Comparison of ENCODE assay signal across 7 mouse cellular contexts in genomic region chr13:30136243-30136922, GRCm38 (mm10). TPM values are rescaled to one million over a fixed set of nuclear protein-coding genes. Genes with fewer than 3 reads are reported as not detected.
DNase-seq lines count a peak whose midpoint lies in the region; ATAC-seq and TF ChIP-seq lines count a peak whose summit lies in the region.

Gene Mboat1 (plus strand): TSS chr13:30136489.

- WGBS in embryonic facial prominence, embryonic 12.5 days, result under 1% methylated on average over 55 of the region's 55 CpGs
- WGBS in limb, embryonic 12.5 days, result under 1% methylated on average over 55 of the region's 55 CpGs
- under 1% methylated on average over 40 of the region's 55 CpGs for WGBS in midbrain, embryonic 13.5 days
- under 1% methylated on average over 55 of the region's 55 CpGs for WGBS in small intestine, adult 2 months

- TF ChIP-seq CTCF in small intestine, adult 2 months (IDR thresholded peaks at IDR 0.05; ENCODE audit: extremely low read depth, insufficient read length, insufficient replicate concordance, low read depth, low read length), result no peak

- H3K4me1 ChIP-seq in embryonic facial prominence, embryonic 12.5 days, result peaks cover 5% of the 10 kb centered on the region; the same call in 1 of the 2 replicates
- no peaks in the 10 kb centered on the region for H3K4me1 ChIP-seq in limb, embryonic 12.5 days (replicated peaks)
- 0 out of 2 replicates have a peak, but pooled peaks cover 7% of the 10 kb centered on the region for H3K4me1 ChIP-seq in midbrain, embryonic 13.5 days (replicated peaks)
- H3K4me1 ChIP-seq in small intestine, adult 2 months (ENCODE audit: control insufficient read depth, insufficient read depth, insufficient read length, low read length), result peaks cover 5% of the 10 kb centered on the region

- peak within 1 kb of the TSS; percentile 56 for H3K4me3 ChIP-seq in embryonic facial prominence, embryonic 12.5 days
- H3K4me3 ChIP-seq in limb, embryonic 12.5 days (replicated peaks), result peak within 1 kb of the TSS; percentile 64
- peak within 1 kb of the TSS; percentile 70 for H3K4me3 ChIP-seq in midbrain, embryonic 13.5 days (replicated peaks)
- H3K4me3 ChIP-seq in small intestine, adult 2 months (ENCODE audit: low read depth, low read length), result peak within 1 kb of the TSS; percentile 93

- peak; percentile 90 to 93 for DNase-seq in adrenal gland, postnatal 36 days
- DNase-seq in heart, adult 8-10 months (ENCODE audit: low spot score), result peak; percentile 68
- DNase-seq in kidney, adult 8-10 months, result peak; percentile 68 to 71

- H3K4me2 ChIP-seq in embryonic facial prominence, embryonic 12.5 days (replicated peaks), result peak within 1 kb of the TSS; percentile 89
- peak within 1 kb of the TSS; percentile 86 for H3K4me2 ChIP-seq in limb, embryonic 12.5 days
- H3K4me2 ChIP-seq in midbrain, embryonic 13.5 days (replicated peaks), result peak within 1 kb of the TSS; percentile 94

- no peaks in the 10 kb centered on the region for H3K9me3 ChIP-seq in embryonic facial prominence, embryonic 12.5 days
- no peaks in the 10 kb centered on the region for H3K9me3 ChIP-seq in limb, embryonic 12.5 days
- no peaks in the 10 kb centered on the region for H3K9me3 ChIP-seq in midbrain, embryonic 13.5 days

- H3K9ac ChIP-seq in embryonic facial prominence, embryonic 12.5 days, result peak within 1 kb of the TSS; percentile 68
- H3K9ac ChIP-seq in limb, embryonic 12.5 days (replicated peaks), result peak within 1 kb of the TSS; percentile 75
- peak within 1 kb of the TSS; percentile 83 for H3K9ac ChIP-seq in midbrain, embryonic 13.5 days (replicated peaks)

- no peaks in the 10 kb centered on the region for H3K36me3 ChIP-seq in embryonic facial prominence, embryonic 12.5 days
- no peaks in the 10 kb centered on the region for H3K36me3 ChIP-seq in limb, embryonic 12.5 days
- no peaks in the 10 kb centered on the region for H3K36me3 ChIP-seq in midbrain, embryonic 13.5 days
- H3K36me3 ChIP-seq in small intestine, adult 2 months (ENCODE audit: control insufficient read depth, insufficient read depth, low read length), result no peaks in the 10 kb centered on the region

- TF ChIP-seq POLR2A in small intestine, adult 2 months (IDR thresholded peaks at IDR 0.05; ENCODE audit: low read depth, low read length), result no peak; the same call in 1 of the 2 replicates

- H3K27me3 ChIP-seq in embryonic facial prominence, embryonic 12.5 days, result peaks cover 8% of the 10 kb centered on the region; the same call in 1 of the 2 replicates
- H3K27me3 ChIP-seq in limb, embryonic 12.5 days, result peaks cover 21% of the 10 kb centered on the region
- peaks cover 28% of the 10 kb centered on the region for H3K27me3 ChIP-seq in midbrain, embryonic 13.5 days
- H3K27me3 ChIP-seq in small intestine, adult 2 months (ENCODE audit: control insufficient read depth, insufficient read depth, low read length), result no peaks in the 10 kb centered on the region

- peak; percentile 94 for ATAC-seq in embryonic facial prominence, embryonic 12.5 days (ENCODE audit: insufficient number of reproducible peaks, insufficient read depth, low FRiP score, low TSS enrichment)
- peak; percentile 86 for ATAC-seq in limb, embryonic 12.5 days (ENCODE audit: insufficient number of reproducible peaks, insufficient read depth, low FRiP score, low TSS enrichment, low read depth)
- peak; percentile 96 for ATAC-seq in midbrain, embryonic 13.5 days

- H3K27ac ChIP-seq in embryonic facial prominence, embryonic 12.5 days, result 0 out of 2 replicates have a peak within 1 kb of the TSS, but pooled peaks have one; percentile 26
- H3K27ac ChIP-seq in limb, embryonic 12.5 days, result no peak within 1 kb of the TSS
- H3K27ac ChIP-seq in midbrain, embryonic 13.5 days, result no peak within 1 kb of the TSS
- H3K27ac ChIP-seq in small intestine, adult 2 months (ENCODE audit: insufficient read depth, low read depth, low read length), result no peak within 1 kb of the TSS

RNA-seq across cellular contexts. Expression of gene Mboat1, which starts in this region (rescaled TPM):
- 1 to 10 TPM; 3.8 to 5.4 TPM for total RNA-seq in adrenal gland, postnatal 36 days (2021)
- polyA plus RNA-seq in embryonic facial prominence, embryonic 12.5 days (2016; fragmentation: Nextera tagmentation; extraction: Ambion mirVana), result 11.7 and 11.9 TPM in 2 replicates
- 1 to 10 TPM in 3 of 4 experiments, under 1 TPM in 1; 0.65 to 1.3 (median 1.2) TPM for total RNA-seq in heart, adult 8-10 months (2022)
- 6.8 and 7.4 TPM in 2 replicates for polyA plus RNA-seq in limb, embryonic 12.5 days (2016; fragmentation: Nextera tagmentation; extraction: Ambion mirVana)
- 3.0 and 3.4 TPM in 2 replicates for polyA plus RNA-seq in midbrain, embryonic 13.5 days (2015; fragmentation: Nextera tagmentation; extraction: Ambion mirVana)
- polyA plus RNA-seq in small intestine, adult 2 months (2012; rRNA removed), result 4.6 and 5.5 TPM in 2 replicates
